Mouse (Mus musculus) liver, embryonic 13.5 days (tissue): ENCODE results near the gene Gm26602. TPM values are rescaled to one million over a fixed set of nuclear protein-coding genes. Genes with fewer than 3 reads are reported as not detected.

Experiments used
- ATAC-seq: fragments of 200-750 bp; cut with Nextera tagmentation; 2 replicates; pipeline ENCODE4 v1.8.0; 2017; ENCODE audit warnings: low read depth, mild to moderate bottlenecking, moderate number of reproducible peaks, moderate library complexity
- DNase-seq: peaks from one replicate; pipeline ENCODE4 v3.0.0; 2022
- H3K27ac ChIP-seq: fragments of 300-500 bp; sonication (generic); 2 replicates; pipeline ENCODE4 v1.5.1; 2015; ENCODE audit warnings: moderate library complexity, mild to moderate bottlenecking, inconsistent platforms
- H3K27me3 ChIP-seq: fragments of 300-500 bp; sonication (generic); 2 replicates; pipeline ENCODE4 v1.6.1; 2015; ENCODE audit warnings: mild to moderate bottlenecking, inconsistent platforms
- H3K36me3 ChIP-seq: fragments of 300-500 bp; sonication (generic); 2 replicates; pipeline ENCODE4 v1.6.1; 2015; ENCODE audit warnings: mild to moderate bottlenecking, inconsistent platforms
- H3K4me1 ChIP-seq: fragments of 300-500 bp; sonication (generic); replicated peaks from 2 replicates; pipeline ENCODE4 v1.6.1; 2015; ENCODE audit warnings: inconsistent platforms
- H3K4me2 ChIP-seq: fragments of 300-500 bp; sonication (generic); 2 replicates; pipeline ENCODE4 v1.6.1; 2015; ENCODE audit warnings: inconsistent platforms, mild to moderate bottlenecking, moderate library complexity
- H3K4me3 ChIP-seq: fragments of 300-500 bp; sonication (generic); replicated peaks from 2 replicates; pipeline ENCODE4 v1.5.1; 2015; ENCODE audit warnings: mild to moderate bottlenecking, inconsistent platforms
- H3K9ac ChIP-seq: fragments of 300-500 bp; sonication (generic); 2 replicates; pipeline ENCODE4 v1.6.1; 2015; ENCODE audit warnings: mild to moderate bottlenecking, inconsistent platforms
- H3K9me3 ChIP-seq: fragments of 300-500 bp; sonication (generic); replicated peaks from 2 replicates; pipeline ENCODE4 v1.6.1; 2016; ENCODE audit warnings: inconsistent platforms
- WGBS: fragments of 180-500 bp; shearing (Covaris S2); methylation state at CpG from one replicate; pipeline ENCODE4 v1.1.7; 2015; ENCODE audit not compliant: insufficient replicate concordance; 5-methylcytosine and 5-hydroxymethylcytosine counted together
- polyA plus RNA-seq: library from polyadenylated mRNA; unstranded; fragments of >200 nt; fragmentation: Nextera tagmentation; extraction: Ambion mirVana; gene quantifications from 2 replicates; pipeline ENCODE4 v1.2.1, GENCODE M21; 2015

Gm26602 gene
- 11.3 TPM in 1 of 2 replicates, not detected in the other for polyA plus RNA-seq

DNA sequence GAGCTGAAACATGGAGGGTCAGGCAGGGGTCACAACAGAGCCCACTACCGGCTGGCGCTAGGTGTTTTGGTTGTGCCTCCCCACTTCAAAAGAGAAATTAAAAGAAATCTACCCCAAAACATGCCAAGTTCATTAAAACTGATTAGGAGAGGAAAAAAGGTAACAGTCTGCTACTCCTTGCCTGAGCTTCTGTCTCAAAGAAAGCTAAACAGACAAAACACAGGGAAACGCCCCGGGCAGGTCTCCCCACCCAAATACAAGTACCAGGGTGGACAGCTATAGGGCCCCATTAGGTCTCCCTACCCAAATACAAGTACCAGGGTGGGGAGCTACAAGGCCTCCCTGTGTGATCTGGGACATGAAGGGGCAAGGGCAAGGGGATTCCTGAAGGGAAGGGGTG is at the start of gene Gm26602:
Gene Gm26602 (plus strand): TSS at position 301 of the 400 bp plus-strand sequence.
- peaks cover 39% of the 10 kb centered on the region for H3K36me3 ChIP-seq
- 90% methylated on average over 4 of the region's 4 CpGs for WGBS
- H3K4me3 ChIP-seq, result no peak within 1 kb of the TSS
- peak within 1 kb of the TSS; percentile 82 for H3K27ac ChIP-seq
- peak within 1 kb of the TSS; percentile 44; the same call in 1 of the 2 replicates for H3K4me2 ChIP-seq
- no peaks in the 10 kb centered on the region for H3K27me3 ChIP-seq
- DNase-seq, result no peak
- ATAC-seq, result no peak
- H3K9me3 ChIP-seq, result no peaks in the 10 kb centered on the region
- H3K4me1 ChIP-seq, result peaks cover 63% of the 10 kb centered on the region
- H3K9ac ChIP-seq, result peak within 1 kb of the TSS; percentile 48

DNA sequence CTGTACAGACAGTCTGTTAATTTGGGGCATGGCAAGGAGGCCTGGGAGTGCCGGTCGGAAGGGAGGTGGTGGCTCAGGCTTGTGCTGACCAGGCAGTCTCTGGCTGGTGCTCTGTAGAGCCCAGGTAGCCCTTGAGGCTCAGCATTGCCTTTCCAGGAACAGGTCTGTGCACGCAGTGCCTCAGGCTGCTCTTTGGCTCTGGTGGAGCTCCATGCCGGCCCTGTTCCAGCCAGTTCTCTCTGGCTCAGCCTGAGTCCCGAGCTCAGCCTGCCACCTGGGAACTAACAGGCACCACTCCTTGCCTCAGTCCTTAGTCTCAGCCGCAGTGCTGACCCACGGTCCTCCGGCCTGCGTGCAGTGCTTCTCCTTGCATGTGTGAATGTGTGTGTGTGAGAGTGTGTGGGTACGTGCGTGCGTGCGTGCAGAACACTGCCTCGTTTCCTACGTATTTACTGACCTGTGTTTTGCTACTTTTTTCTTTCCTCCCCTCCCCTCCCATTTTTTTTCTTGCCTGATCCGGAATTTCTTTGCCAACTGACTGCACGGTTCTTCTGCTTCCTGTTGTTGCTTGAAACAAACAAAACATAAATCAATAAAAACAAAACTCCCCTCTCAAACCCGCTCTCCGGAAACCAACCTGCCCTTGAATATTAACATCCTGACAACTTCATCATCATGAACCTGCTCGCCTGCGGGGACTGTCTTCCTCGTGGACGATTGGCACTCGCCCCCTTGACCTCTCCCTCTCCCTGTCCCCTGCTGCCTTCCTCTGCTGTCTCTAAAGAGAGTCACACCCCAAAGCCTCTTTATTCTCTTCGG is 49.2 kb upstream of the Gm26602 start:
- no peak overlapping the region for H3K4me3 ChIP-seq
- no peaks in the 10 kb centered on the region for H3K27me3 ChIP-seq
- H3K4me2 ChIP-seq, result no peak overlapping the region
- no peak overlapping the region for H3K9ac ChIP-seq
- H3K36me3 ChIP-seq, result peaks cover 90% of the 10 kb centered on the region
- no peaks in the 10 kb centered on the region for H3K9me3 ChIP-seq
- ATAC-seq (no peak), DNase-seq (no peak)
- 89% methylated on average over 25 of the region's 25 CpGs for WGBS
- H3K4me1 ChIP-seq, result peaks cover 44% of the 10 kb centered on the region
- no peak overlapping the region for H3K27ac ChIP-seq

DNA sequence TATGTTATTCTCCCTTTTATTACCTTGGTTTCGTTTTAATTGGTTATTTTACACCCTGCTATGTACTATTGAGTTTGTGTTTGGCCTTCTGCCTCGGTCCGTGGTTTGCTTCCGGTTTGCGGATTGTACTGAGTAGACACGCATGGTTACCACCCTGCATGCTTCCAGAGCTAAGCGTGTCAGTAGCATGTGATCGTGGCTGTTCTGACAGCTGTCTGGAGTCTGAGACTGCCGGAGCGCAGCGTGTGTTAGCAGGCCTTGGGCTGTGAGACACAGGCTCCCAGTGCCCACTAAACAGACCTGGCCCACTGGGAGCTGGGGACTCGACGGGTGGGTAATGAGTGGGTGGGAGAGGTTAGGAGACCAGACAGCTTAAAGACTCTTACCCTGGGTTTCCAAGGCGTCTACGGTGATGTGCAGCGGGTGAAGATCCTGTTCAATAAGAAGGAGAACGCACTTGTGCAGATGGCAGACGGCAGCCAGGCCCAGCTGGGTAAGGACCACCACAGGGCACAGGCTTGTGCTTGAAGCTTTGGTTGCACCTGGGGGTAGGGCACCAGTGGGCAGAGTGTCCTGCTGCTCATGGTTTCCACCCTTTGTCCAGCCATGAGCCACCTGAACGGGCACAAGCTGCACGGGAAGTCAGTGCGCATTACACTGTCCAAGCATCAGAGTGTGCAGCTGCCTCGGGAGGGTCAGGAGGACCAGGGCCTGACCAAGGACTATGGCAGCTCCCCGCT is 48.4 kb upstream of the Gm26602 start:
- ATAC-seq (no peak), DNase-seq (no peak)
- no peak overlapping the region for H3K9ac ChIP-seq
- no peak overlapping the region for H3K4me3 ChIP-seq
- H3K36me3 ChIP-seq, result peaks cover 82% of the 10 kb centered on the region
- WGBS, result 89% methylated on average over 23 of the region's 23 CpGs
- no peaks in the 10 kb centered on the region for H3K9me3 ChIP-seq
- H3K27ac ChIP-seq, result no peak overlapping the region
- H3K4me1 ChIP-seq, result peaks cover 36% of the 10 kb centered on the region
- no peaks in the 10 kb centered on the region for H3K27me3 ChIP-seq
- no peak overlapping the region for H3K4me2 ChIP-seq

DNA sequence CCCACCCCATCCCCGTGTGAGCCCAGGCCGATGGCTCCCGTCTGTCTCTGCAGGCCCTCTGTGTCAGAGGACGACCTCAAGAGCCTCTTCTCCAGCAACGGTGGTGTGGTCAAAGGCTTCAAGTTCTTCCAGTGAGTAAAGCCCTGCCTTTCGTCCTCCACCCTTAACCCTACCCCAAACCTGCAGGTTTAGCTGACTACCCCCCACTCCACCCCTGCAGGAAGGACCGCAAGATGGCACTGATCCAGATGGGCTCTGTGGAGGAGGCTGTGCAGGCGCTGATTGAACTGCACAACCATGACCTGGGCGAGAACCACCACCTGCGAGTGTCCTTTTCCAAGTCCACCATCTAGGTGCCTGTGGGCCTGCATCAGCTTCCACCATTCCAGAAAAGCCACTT is 47.7 kb upstream of the Gm26602 start:
- no peaks in the 10 kb centered on the region for H3K27me3 ChIP-seq
- H3K4me1 ChIP-seq, result peaks cover 29% of the 10 kb centered on the region
- H3K9ac ChIP-seq, result no peak overlapping the region
- 74% methylated on average over 10 of the region's 10 CpGs for WGBS
- peaks cover 75% of the 10 kb centered on the region for H3K36me3 ChIP-seq
- DNase-seq (no peak), ATAC-seq (no peak)
- H3K4me2 ChIP-seq, result no peak overlapping the region
- no peaks in the 10 kb centered on the region for H3K9me3 ChIP-seq
- H3K27ac ChIP-seq, result no peak overlapping the region
- no peak overlapping the region for H3K4me3 ChIP-seq

DNA sequence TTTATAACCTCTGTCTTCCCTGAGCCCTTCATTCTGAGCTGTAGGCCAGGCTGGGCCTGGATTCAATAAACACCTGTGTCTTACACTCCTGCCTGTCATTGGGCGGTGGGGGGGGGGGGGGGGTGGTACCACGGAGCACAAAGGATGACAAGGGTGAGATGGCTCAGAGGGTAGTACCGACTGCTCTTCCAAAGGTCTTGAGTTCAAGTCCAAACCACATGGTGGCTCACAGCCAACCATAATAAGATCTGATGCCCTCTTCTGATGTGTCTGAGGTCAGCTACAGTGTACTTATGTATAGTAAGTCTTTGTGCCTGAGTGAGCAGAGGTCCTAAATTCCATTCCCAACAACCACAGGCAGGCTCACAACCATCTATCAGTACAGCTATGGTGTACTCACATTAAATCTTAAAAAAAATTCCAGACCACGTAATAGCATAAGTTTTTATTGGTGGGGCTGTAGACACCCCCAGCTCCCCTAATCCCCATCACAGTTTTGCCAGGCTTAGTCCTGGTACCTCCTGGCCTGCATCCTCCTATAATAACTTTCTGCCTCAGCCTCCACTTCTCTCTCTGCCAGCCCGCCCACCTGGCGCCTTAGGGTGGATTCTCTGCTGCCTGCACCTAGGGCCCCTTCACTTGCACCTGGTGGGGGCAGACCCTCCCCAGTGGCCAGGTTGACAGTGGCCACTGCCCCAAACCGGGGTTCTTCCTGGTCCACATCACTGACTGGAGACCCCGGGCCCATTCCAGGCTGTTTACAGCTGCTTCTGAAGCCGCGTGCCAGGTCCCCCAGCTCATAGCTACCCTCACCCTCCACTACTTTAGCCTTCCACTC is 46.1 kb upstream of the Gm26602 start:
- ATAC-seq (peak; percentile 19), DNase-seq (no peak)
- H3K4me2 ChIP-seq, result no peak overlapping the region
- H3K4me3 ChIP-seq, result no peak overlapping the region
- no peaks in the 10 kb centered on the region for H3K27me3 ChIP-seq
- peaks cover 59% of the 10 kb centered on the region for H3K36me3 ChIP-seq
- WGBS, result 58% methylated on average over 10 of the region's 10 CpGs
- no peaks in the 10 kb centered on the region for H3K9me3 ChIP-seq
- H3K4me1 ChIP-seq, result peaks cover 15% of the 10 kb centered on the region
- H3K9ac ChIP-seq, result no peak overlapping the region
- H3K27ac ChIP-seq, result no peak overlapping the region

DNA sequence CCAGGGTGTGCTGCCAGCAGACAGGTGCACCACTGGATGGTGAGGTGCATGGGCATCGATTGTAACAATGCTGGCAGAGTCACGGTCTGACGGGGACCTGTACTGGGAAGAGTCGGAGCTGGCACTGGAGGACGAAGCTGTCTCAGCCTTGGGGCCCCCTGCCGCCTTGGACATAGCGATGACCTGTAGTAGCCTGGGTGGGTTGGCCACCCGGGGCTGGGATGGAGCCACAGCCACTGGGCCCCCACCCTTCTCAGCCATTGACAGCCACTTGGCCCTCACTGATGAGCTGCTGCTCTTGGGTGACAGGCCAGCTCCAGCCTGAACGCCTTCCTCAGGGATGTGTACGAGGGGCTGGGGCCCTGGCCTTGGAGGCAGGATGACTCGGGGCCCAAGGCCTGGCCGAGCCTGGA is 45.5 kb upstream of the Gm26602 start:
- H3K4me2 ChIP-seq, result no peak overlapping the region
- 0 out of 2 replicates have a peak overlapping the region, but pooled peaks have one; percentile 36 for H3K27ac ChIP-seq
- no peak overlapping the region for H3K4me3 ChIP-seq
- no peak overlapping the region for H3K9ac ChIP-seq
- peaks cover 52% of the 10 kb centered on the region for H3K36me3 ChIP-seq
- H3K4me1 ChIP-seq, result peaks cover 9% of the 10 kb centered on the region
- H3K27me3 ChIP-seq, result no peaks in the 10 kb centered on the region
- DNase-seq (no peak), ATAC-seq (peak; percentile 31)
- 63% methylated on average over 12 of the region's 12 CpGs for WGBS
- H3K9me3 ChIP-seq, result no peaks in the 10 kb centered on the region

DNA sequence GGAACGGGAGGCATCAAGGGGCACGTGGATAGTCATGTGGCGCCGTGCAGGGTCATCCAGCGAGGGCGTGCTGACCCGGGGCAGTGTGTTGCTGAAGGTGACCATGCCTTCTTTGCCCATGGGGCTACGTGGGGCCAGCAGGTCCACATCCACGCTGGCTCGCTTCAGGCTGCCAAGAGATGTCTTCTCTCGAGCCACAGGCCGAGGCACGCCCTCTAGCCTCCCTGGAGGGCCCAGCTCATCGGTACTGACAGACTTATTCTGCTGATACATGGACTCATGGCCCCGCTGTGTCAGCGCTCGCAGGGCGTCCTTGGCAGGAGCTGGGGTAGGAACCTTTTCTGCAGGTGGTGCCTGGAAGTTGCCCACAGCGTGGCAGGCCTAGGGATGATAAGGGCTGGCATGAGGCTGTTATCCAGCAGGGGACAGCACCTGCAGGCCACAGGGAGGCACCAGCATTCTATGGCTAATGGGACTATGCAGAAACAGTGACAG is 44.8 kb upstream of the Gm26602 start:
- WGBS, result 62% methylated on average over 19 of the region's 19 CpGs
- H3K9ac ChIP-seq, result no peak overlapping the region
- no peak overlapping the region for H3K27ac ChIP-seq
- DNase-seq, result no peak
- H3K36me3 ChIP-seq, result peaks cover 46% of the 10 kb centered on the region
- H3K27me3 ChIP-seq, result no peaks in the 10 kb centered on the region
- H3K9me3 ChIP-seq, result no peaks in the 10 kb centered on the region
- ATAC-seq, result no peak
- H3K4me2 ChIP-seq, result no peak overlapping the region
- no peak overlapping the region for H3K4me3 ChIP-seq
- H3K4me1 ChIP-seq, result peaks cover 9% of the 10 kb centered on the region

DNA sequence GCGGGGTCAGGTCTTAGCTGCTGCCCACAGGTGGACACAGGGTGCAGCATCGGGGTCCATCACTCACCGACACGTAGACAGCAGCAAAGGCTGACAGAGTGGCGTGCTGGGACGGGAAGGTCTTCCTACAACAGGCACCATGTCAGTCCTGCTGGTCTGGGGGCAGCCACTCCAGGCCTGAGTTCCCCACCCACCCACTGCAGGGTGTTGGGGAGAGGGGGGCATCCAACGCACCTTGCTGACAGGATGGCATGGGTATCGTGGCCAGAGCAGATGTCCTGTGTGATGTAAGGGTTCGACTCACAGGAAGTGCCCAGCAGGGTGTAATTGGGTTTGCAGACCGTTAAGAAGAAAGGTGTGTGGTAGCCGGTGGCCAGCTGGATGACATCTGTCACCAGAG is 44.1 kb upstream of the Gm26602 start:
- H3K9ac ChIP-seq, result no peak overlapping the region
- no peak overlapping the region for H3K4me3 ChIP-seq
- H3K4me1 ChIP-seq, result peaks cover 9% of the 10 kb centered on the region; the same call in 1 of the 2 replicates
- no peak overlapping the region for H3K4me2 ChIP-seq
- DNase-seq, result no peak
- no peak for ATAC-seq
- 80% methylated on average over 11 of the region's 11 CpGs for WGBS
- no peaks in the 10 kb centered on the region for H3K27me3 ChIP-seq
- H3K9me3 ChIP-seq, result no peaks in the 10 kb centered on the region
- peaks cover 38% of the 10 kb centered on the region for H3K36me3 ChIP-seq
- H3K27ac ChIP-seq, result no peak overlapping the region

DNA sequence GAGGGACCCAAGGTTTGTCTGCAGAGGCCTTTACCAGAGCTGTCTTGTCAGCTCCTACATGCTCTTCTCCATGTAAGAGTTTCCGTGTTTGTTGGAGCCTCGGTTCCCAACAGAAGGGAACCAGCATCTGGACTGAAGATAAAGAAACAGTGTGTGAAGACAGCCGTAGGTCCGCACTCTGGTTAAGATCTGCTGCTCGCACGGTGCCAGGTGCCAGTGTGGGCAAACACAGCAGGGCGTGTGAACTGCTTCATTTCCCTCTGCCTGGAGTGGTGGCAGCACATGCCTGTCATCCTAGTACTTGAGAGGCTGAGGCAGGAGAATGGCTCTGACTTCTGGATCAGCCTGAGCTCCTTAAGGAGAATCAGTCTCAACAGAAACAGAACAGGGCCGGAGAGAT is 38.8 kb upstream of the Gm26602 start:
- H3K4me2 ChIP-seq, result no peak overlapping the region
- ATAC-seq (no peak), DNase-seq (no peak)
- WGBS, result 82% methylated on average over 8 of the region's 8 CpGs
- H3K36me3 ChIP-seq, result no peaks in the 10 kb centered on the region
- peaks cover 33% of the 10 kb centered on the region for H3K27me3 ChIP-seq
- no peak overlapping the region for H3K27ac ChIP-seq
- no peaks in the 10 kb centered on the region for H3K9me3 ChIP-seq
- H3K9ac ChIP-seq, result no peak overlapping the region
- H3K4me1 ChIP-seq, result peaks cover 13% of the 10 kb centered on the region
- H3K4me3 ChIP-seq, result no peak overlapping the region

DNA sequence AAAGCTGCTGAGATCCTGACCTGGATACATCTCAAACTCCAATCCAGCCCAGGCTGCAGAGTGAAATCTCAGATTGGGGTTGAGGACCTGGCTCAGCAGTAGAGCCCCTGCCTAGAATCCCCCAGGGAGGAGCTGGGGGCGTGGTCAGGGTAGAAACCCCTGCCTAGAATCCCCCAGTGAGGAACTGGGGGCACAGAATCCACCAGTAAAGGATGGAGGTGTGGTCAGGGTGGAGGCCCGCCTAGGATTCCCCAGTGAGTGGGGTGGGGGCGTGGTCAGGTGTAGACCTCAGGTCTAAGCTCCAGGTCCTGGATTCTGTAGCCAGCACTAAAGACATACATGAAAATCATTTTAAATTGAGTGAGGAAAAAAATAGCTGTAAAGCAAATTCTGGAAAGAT is 37.8 kb upstream of the Gm26602 start:
- H3K27me3 ChIP-seq, result peaks cover 33% of the 10 kb centered on the region
- H3K4me2 ChIP-seq, result no peak overlapping the region; the same call in 1 of the 2 replicates
- ATAC-seq (no peak), DNase-seq (no peak)
- H3K27ac ChIP-seq, result no peak overlapping the region
- no peak overlapping the region for H3K4me3 ChIP-seq
- 22% methylated on average over 3 of the region's 3 CpGs for WGBS
- no peaks in the 10 kb centered on the region for H3K9me3 ChIP-seq
- H3K9ac ChIP-seq, result no peak overlapping the region
- H3K4me1 ChIP-seq, result peaks cover 23% of the 10 kb centered on the region
- H3K36me3 ChIP-seq, result no peaks in the 10 kb centered on the region

DNA sequence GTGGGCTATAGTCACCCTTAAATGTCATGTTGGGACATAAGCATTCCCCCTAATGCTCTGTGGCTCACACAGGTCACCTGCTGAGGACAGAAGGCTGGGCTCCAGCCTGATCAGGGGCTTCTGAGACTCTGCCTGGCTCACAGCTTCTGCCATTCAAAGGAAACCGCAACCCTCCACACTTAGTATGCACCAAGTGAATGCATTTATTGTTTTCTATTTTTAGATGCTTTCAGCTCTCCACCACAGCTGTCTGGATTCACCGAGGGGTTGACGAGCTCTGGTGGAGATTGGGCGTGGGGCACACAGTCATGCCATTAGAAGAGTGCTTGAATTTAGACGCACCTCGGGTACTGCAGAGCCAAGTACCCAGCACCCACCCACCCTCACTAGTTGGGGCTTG is 37.3 kb upstream of the Gm26602 start:
- Histone ChIP-seq H3K9ac (no peak overlapping the region), H3K27me3 (peaks cover 33% of the 10 kb centered on the region), H3K9me3 (no peaks in the 10 kb centered on the region), H3K4me1 (peaks cover 28% of the 10 kb centered on the region), H3K4me2 (no peak overlapping the region; the same call in 1 of the 2 replicates), H3K27ac (no peak overlapping the region), H3K4me3 (peak overlapping the region; percentile 58), H3K36me3 (no peaks in the 10 kb centered on the region)
- 9% methylated on average over 6 of the region's 6 CpGs for WGBS
- ATAC-seq (no peak), DNase-seq (no peak)
